Mouse (Mus musculus) spleen, adult 2 months (tissue): ENCODE results near the gene Cd68. TPM values are rescaled to one million over a fixed set of nuclear protein-coding genes. Genes with fewer than 3 reads are reported as not detected.

Source experiments
- DNase-seq, 2 experiments: peaks; one replicate each; pipeline versions ENCODE4 v3.0.0 to v3.0.0-alpha.2; 2012 to 2021; ENCODE audit warnings: low spot score in 2 of 2, low read depth in 1 of 2
- H3K27ac ChIP-seq: fragments of 200-500 bp; 2 replicates; pipeline ENCODE4 v1.5.1; 2012; ENCODE audit warnings: low read length, inconsistent platforms; ENCODE audit not compliant: insufficient read depth
- H3K27me3 ChIP-seq: fragments of 200-500 bp; 2 replicates; pipeline ENCODE4 v1.6.1; 2012; ENCODE audit warnings: mild to moderate bottlenecking, moderate library complexity, low read length, inconsistent platforms; ENCODE audit not compliant: control insufficient read depth, insufficient read depth
- H3K36me3 ChIP-seq: fragments of 200-500 bp; 2 replicates; pipeline ENCODE4 v1.6.1; 2012; ENCODE audit warnings: mild to moderate bottlenecking, low read length, inconsistent platforms; ENCODE audit not compliant: control insufficient read depth, insufficient read depth
- H3K4me1 ChIP-seq: fragments of 200-500 bp; 2 replicates; pipeline ENCODE4 v1.6.1; 2011; ENCODE audit warnings: inconsistent platforms; ENCODE audit not compliant: control insufficient read depth, insufficient read depth, insufficient read length
- H3K4me3 ChIP-seq: fragments of 200-500 bp; 2 replicates; pipeline ENCODE4 v1.5.1; 2011; ENCODE audit warnings: mild to moderate bottlenecking, inconsistent platforms; ENCODE audit not compliant: insufficient read depth, insufficient read length; ENCODE audit errors: extremely low read depth
- CTCF ChIP-seq: fragments of 200-500 bp; IDR thresholded peaks from 2 replicates; pipeline ENCODE4 v1.5.1; 2011; ENCODE audit warnings: mild to moderate bottlenecking, inconsistent platforms; ENCODE audit not compliant: insufficient read depth, insufficient read length, insufficient replicate concordance; ENCODE audit errors: extremely low read depth
- POLR2A ChIP-seq: fragments of 200-500 bp; IDR thresholded peaks from 2 replicates; pipeline ENCODE4 v1.6.1; 2011; ENCODE audit warnings: low read depth, low read length, inconsistent platforms
- WGBS: fragments of 180-500 bp; shearing (Covaris S2); methylation state at CpG from one replicate; pipeline ENCODE4 v1.1.7; 2018; 5-methylcytosine and 5-hydroxymethylcytosine counted together
- polyA plus RNA-seq: library from polyadenylated mRNA; depleted of rRNA; stranded (reverse); fragments of >200 nt; gene quantifications from 2 replicates; pipeline ENCODE4 v1.2.3, GENCODE M21; 2012

Cd68 gene
- polyA plus RNA-seq, 1 experiment = 114 TPM

DNA sequence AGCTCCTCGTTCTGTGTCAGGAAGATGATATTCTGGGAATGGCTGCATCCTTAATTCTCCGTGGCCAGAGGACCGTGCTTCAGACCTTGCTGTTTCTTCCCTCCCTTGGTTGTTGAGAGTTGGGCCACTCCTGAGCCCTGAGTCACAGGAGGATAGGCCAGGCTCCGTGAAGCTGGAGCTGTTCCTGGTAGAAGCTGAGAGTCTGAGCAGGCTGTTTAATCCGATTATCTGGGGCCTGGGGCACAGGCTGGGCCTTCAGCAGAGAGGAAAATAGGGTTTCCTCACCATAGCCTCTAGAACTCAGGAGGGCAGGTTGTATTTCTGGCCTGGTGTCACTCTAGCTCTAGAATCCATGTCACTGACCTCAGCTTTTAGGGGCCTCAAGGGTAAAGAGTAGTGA is 12.6 kb downstream of the Cd68 start:
- H3K36me3 ChIP-seq = peaks cover 48% of the 10 kb centered on the region
- H3K27me3 ChIP-seq = no peaks in the 10 kb centered on the region
- H3K27ac ChIP-seq = no peak overlapping the region
- WGBS = 86% methylated on average over 5 of the region's 5 CpGs
- no peak overlapping the region for H3K4me3 ChIP-seq
- no peaks in the 10 kb centered on the region for H3K4me1 ChIP-seq
- DNase-seq = no peak
- TF ChIP-seq CTCF (no peak), POLR2A (no peak)

DNA sequence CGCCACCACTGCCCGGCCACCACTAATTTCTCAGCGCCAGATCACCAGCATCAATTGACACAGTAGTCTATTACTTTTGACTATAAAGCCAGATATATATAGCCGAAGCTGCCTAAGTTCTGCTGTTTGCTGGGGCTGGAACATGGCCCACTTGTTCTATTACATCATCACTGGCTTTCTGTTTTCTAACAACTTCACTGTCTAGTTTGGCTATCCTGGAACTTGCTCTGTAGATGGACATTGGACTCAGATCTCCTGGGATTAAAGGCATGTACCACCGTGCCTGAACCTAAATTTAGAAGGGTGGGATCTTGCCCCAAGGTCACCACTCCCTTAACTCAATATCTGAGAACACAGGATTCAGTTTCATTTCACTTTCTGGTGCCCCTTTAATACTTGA is 20.1 kb downstream of the Cd68 start:
- H3K4me1 ChIP-seq = no peaks in the 10 kb centered on the region
- H3K27me3 ChIP-seq = no peaks in the 10 kb centered on the region
- peaks cover 51% of the 10 kb centered on the region for H3K36me3 ChIP-seq
- TF ChIP-seq CTCF (no peak), POLR2A (no peak)
- no peak overlapping the region for H3K27ac ChIP-seq
- WGBS = 96% methylated on average over 5 of the region's 5 CpGs
- H3K4me3 ChIP-seq = no peak overlapping the region
- no peak for DNase-seq

DNA sequence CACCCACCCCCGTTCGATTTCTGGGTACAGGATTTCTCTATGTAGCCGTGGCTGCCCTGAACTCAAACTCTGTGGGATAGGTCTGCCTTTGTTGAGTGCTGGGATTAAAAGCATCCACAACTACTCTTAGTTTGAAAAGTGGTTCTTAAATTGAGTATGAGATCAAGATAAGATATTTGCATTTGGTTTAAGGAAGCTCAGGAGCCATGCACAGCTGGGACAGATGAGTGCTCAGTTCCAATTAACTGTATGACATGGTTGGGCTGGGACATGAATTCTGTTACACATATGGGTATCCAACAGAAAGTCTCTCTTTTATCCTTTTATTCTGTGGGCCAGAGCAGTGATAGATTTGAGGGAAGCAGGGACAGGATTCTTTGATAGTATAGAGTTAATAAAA is 30.5 kb downstream of the Cd68 start:
- no peaks in the 10 kb centered on the region for H3K27me3 ChIP-seq
- no peak overlapping the region for H3K4me3 ChIP-seq
- H3K27ac ChIP-seq = no peak overlapping the region
- peaks cover 2% of the 10 kb centered on the region; the same call in 1 of the 2 replicates for H3K4me1 ChIP-seq
- no peak for DNase-seq
- TF ChIP-seq POLR2A (no peak), CTCF (no peak)
- WGBS = 82% methylated on average over 3 of the region's 3 CpGs
- peaks cover 7% of the 10 kb centered on the region for H3K36me3 ChIP-seq

DNA sequence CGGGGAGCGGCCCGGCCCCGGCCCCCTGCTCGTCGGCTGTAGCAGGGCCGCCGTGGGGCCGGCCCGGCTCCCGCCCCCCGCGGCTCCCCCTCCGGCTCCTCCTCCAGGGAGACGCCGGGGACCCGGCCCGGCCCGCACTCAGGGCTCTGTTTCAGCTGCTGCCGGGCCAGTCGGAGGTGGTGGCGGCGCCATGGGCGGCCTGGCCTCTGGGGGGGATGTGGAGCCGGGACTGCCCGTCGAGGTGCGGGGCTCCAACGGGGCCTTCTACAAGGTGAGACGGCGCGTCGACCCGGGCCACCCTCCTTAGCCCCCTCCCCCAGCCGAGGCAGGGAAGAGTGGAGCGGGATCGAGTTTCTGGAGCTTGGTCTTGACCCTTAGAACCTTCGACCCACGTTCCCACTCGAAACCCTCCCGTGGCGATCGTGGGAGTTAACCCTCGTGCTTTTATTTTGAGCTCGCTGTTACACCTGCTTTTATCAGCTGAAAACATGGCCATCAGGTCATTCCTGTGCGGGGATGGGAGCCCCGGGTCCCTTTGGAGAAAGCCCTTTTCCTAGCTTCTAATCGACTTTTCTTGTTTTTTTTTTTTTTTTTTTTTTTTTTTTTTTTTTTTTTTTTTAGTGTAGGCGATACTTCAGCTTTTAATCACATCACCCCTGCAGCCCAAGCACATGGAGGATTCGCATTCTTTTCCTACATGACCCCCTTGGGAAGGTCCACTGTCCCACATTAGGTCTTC is 32.7 kb downstream of the Cd68 start:
- H3K27ac ChIP-seq = peak overlapping the region; percentile 76
- TF ChIP-seq POLR2A (no peak), CTCF (no peak)
- peaks cover 2% of the 10 kb centered on the region; the same call in 1 of the 2 replicates for H3K4me1 ChIP-seq
- no peaks in the 10 kb centered on the region for H3K27me3 ChIP-seq
- no peaks in the 10 kb centered on the region for H3K36me3 ChIP-seq
- peak overlapping the region; percentile 94 for H3K4me3 ChIP-seq
- WGBS = 2% methylated on average over 36 of the region's 50 CpGs
- DNase-seq = peak in 1 of 2 experiments; percentile 31

DNA sequence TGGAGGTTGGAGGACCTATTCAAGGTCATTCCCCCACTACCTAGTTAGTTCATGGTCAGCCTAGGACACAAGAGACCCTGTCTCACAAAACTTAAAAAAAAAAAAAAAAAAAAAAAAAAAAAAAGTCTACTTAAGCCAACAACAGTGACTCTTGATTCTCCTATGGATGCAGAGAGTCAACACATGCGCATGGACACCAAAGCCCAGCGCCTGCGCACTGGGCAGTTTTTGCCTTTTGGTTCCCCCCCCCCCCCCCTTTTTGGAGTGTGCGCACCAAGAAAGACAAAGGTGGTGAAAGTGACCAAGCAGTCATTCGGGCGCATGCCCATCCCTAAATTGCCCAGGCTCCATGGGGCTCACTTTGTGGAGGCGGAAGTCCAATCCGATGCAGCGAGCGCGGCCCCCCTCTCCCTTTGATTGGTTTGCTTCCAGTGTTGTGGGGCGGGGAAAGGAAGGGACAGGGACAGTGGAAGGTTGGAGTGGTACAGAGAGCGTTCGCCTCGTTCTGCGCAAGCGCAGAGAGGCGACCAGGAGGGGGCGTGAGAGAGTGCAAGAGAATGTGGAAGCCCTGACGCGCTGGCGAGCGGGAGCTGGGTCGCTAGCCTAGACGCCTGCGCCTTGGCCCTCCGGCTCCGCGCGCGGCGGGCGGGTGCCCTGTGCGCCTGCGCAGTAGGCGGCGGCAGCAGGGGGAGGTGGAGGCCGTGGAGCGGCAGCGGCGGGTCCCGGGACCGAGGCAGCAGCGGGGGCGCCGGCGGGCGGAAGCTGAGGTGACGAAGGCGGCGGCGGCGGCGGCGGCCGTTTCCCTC is 33.5 kb downstream of the Cd68 start, which contains the start of gene Fxr2:
Gene Fxr2 (plus strand): TSS at position 707 of the 806 bp plus-strand sequence.
- WGBS = 1% methylated on average over 47 of the region's 56 CpGs
- H3K4me1 ChIP-seq = peaks cover 2% of the 10 kb centered on the region; the same call in 1 of the 2 replicates
- H3K36me3 ChIP-seq = no peaks in the 10 kb centered on the region
- TF ChIP-seq CTCF (peak; percentile 72; the same call in 1 of the 2 replicates), POLR2A (0 out of 2 replicates have a peak, but pooled peaks have one; percentile 37)
- H3K27me3 ChIP-seq = no peaks in the 10 kb centered on the region
- peak; percentile 97 to 99 for DNase-seq
- peak within 1 kb of the TSS; percentile 95 for H3K27ac ChIP-seq
- peak within 1 kb of the TSS; percentile 94 for H3K4me3 ChIP-seq

DNA sequence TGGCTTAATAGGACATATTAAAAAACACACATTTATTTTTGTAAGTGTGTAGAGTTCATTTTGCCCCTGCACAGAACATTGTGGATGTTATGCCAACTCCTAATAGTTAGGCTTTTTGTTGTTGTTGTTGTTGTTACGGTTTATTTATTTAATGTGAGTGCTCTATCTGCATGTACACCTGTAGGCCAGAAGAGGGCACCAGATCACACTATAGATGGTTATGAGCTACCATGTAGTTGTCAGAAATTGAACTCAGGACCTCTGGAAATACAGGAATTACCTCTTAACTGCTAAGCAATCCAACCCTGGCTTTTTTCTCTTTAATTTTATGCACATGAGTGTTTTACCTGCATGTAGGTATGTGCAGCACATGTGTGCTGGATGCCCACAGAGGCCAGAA is 36.2 kb downstream of the Cd68 start:
- H3K27ac ChIP-seq = no peak overlapping the region
- no peaks in the 10 kb centered on the region for H3K36me3 ChIP-seq
- H3K27me3 ChIP-seq = no peaks in the 10 kb centered on the region
- DNase-seq = peak in 1 of 2 experiments; percentile 25
- no peak overlapping the region for H3K4me3 ChIP-seq
- peaks cover 2% of the 10 kb centered on the region; the same call in 1 of the 2 replicates for H3K4me1 ChIP-seq
- WGBS = 66% methylated on average over 1 of the region's 1 CpGs
- TF ChIP-seq POLR2A = no peak
- TF ChIP-seq CTCF = no peak
